Mouse (Mus musculus): Measurements from ENCODE around the gene Amfr. TPM values are rescaled to one million over a fixed set of nuclear protein-coding genes. Genes with fewer than 3 reads are reported as not detected.
A peak's percentile ranks its signal among the peaks of the same experiment; 100 is the strongest.

The Amfr gene
- total RNA-seq (2012; rRNA removed): 67.1 and 73.6 TPM in 2 replicates

GRCm38 (mm10) chr8:94012013-94012951 is at the start of gene Amfr:
Gene Amfr, minus strand, starts transcription at chr8:94012842.
- H3K4me1 ChIP-seq (ENCODE audit: control insufficient read depth in 2 of 2, insufficient read depth in 2 of 2, low read length in 2 of 2, poor library complexity in 1 of 2): peaks cover 4 to 13% of the 10 kb centered on the region in 2 experiments; a peak in 3 of 4 replicates
- H3K36me3 ChIP-seq (ENCODE audit: control insufficient read depth, insufficient read depth, low read length, poor library complexity, severe bottlenecking): peaks cover 5% of the 10 kb centered on the region; the same call in 1 of the 2 replicates
- H3K9ac ChIP-seq (ENCODE audit: insufficient read depth, low read depth, low read length, poor library complexity, severe bottlenecking): peak within 1 kb of the TSS; percentile 88
- DNase-seq (ENCODE audit: low read depth, low spot score): no peak
- in situ Hi-C loops (cut with MboI; ENCODE audit: low sequenced_read_pairs in 2 of 2, unreplicated experiment in 2 of 2): no loop called here
- peak within 1 kb of the TSS; percentile 83 to 88 for H3K4me3 ChIP-seq (ENCODE audit: insufficient read depth in 1 of 2, low read depth in 1 of 2, low read length in 2 of 2, poor library complexity in 1 of 2, severe bottlenecking in 1 of 2)
- TF ChIP-seq MAFK (IDR thresholded peaks at IDR 0.05; ENCODE audit: insufficient read depth, low read depth, low read length): no peak
- 0 out of 2 replicates have a peak, but pooled peaks have one; percentile 16 for TF ChIP-seq HCFC1 (IDR thresholded peaks at IDR 0.05; ENCODE audit: borderline replicate concordance, insufficient read depth, low read length)
- no peaks in the 10 kb centered on the region for H3K9me3 ChIP-seq (ENCODE audit: control insufficient read depth, insufficient read depth, low read depth, low read length)
- no peak within 1 kb of the TSS for H3K27ac ChIP-seq (ENCODE audit: insufficient read depth, low read depth, low read length, poor library complexity, severe bottlenecking)

DNA sequence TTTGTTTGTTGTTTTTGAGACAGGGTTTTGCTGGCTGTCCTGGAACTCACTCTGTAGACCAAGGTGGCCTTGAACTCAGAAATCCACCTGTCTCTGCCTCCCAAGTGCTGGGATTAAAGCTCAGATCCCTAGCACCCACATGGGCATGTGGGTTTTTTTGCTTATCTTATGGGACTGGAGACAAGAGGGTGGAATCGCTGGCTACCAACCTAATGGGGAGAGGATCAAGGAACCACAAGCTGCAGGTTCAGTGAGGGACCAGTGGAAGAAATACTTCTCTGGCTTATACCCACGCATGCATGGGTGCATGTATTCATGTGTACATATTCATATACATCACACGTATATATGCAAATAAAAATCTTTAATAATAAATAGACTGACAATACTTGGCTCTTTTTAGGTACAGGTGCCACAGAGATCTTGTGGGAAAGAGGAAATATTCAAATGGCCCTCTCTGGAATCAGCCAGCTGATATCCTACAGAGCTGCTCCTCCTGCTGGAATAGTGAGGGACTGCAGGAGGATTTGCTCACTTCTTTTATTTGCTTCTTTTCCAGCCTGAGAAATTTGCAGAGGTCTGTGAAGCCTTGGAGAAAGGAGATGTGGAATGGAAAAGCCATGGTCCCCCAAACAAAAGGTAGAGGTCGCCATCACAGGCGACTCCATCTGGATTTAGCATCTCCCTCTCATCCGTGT is 44.7 kb upstream of the Amfr start:
- Histone ChIP-seq H3K27ac (ENCODE audit: insufficient read depth, low read depth, low read length, poor library complexity, severe bottlenecking) (no peak overlapping the region), H3K4me3 (ENCODE audit: insufficient read depth in 1 of 2, low read depth in 1 of 2, low read length in 2 of 2, poor library complexity in 1 of 2, severe bottlenecking in 1 of 2) (no peak overlapping the region), H3K4me1 (ENCODE audit: control insufficient read depth in 2 of 2, insufficient read depth in 2 of 2, low read length in 2 of 2, poor library complexity in 1 of 2) (no peaks in the 10 kb centered on the region), H3K36me3 (ENCODE audit: control insufficient read depth, insufficient read depth, low read length, poor library complexity, severe bottlenecking) (peaks cover 7% of the 10 kb centered on the region; the same call in 1 of the 2 replicates), H3K9ac (ENCODE audit: insufficient read depth, low read depth, low read length, poor library complexity, severe bottlenecking) (no peak overlapping the region), H3K9me3 (ENCODE audit: control insufficient read depth, insufficient read depth, low read depth, low read length) (no peaks in the 10 kb centered on the region; the same call in 1 of the 2 replicates)
- in situ Hi-C loops (cut with MboI; ENCODE audit: low sequenced_read_pairs in 2 of 2, unreplicated experiment in 2 of 2): no loop called here
- peak; percentile 36 for DNase-seq (ENCODE audit: low read depth, low spot score)
- TF ChIP-seq MAFK (IDR thresholded peaks at IDR 0.05; ENCODE audit: insufficient read depth, low read depth, low read length) (no peak), ZC3H11A (IDR thresholded peaks at IDR 0.05; ENCODE audit: borderline replicate concordance, low read depth, low read length) (peak; percentile 49)

- Histone ChIP-seq H3K27ac (ENCODE audit: insufficient read depth, low read depth, low read length, poor library complexity, severe bottlenecking) (no peak overlapping the region), H3K4me3 (ENCODE audit: insufficient read depth in 1 of 2, low read depth in 1 of 2, low read length in 2 of 2, poor library complexity in 1 of 2, severe bottlenecking in 1 of 2) (no peak overlapping the region), H3K4me1 (ENCODE audit: control insufficient read depth in 2 of 2, insufficient read depth in 2 of 2, low read length in 2 of 2, poor library complexity in 1 of 2) (no peaks in the 10 kb centered on the region), H3K9ac (ENCODE audit: insufficient read depth, low read depth, low read length, poor library complexity, severe bottlenecking) (no peak overlapping the region), H3K36me3 (ENCODE audit: control insufficient read depth, insufficient read depth, low read length, poor library complexity, severe bottlenecking) (peaks cover 3% of the 10 kb centered on the region; the same call in 1 of the 2 replicates), H3K9me3 (ENCODE audit: control insufficient read depth, insufficient read depth, low read depth, low read length) (no peaks in the 10 kb centered on the region)
- TF ChIP-seq MAFK (IDR thresholded peaks at IDR 0.05; ENCODE audit: insufficient read depth, low read depth, low read length) (no peak), HCFC1 (IDR thresholded peaks at IDR 0.05; ENCODE audit: borderline replicate concordance, insufficient read depth, low read length) (no peak), ZC3H11A (IDR thresholded peaks at IDR 0.05; ENCODE audit: borderline replicate concordance, low read depth, low read length) (no peak), ZNF384 (IDR thresholded peaks at IDR 0.05; ENCODE audit: low read depth, low read length) (no peak), CHD2 (IDR thresholded peaks at IDR 0.05; ENCODE audit: low read depth, low read length) (no peak)
- in situ Hi-C loops (cut with MboI; ENCODE audit: low sequenced_read_pairs in 2 of 2, unreplicated experiment in 2 of 2): no loop called here
- no peak for DNase-seq (ENCODE audit: low read depth, low spot score)
Observed at GRCm38 (mm10) chr8:94052696-94053095, 40.1 kb upstream of the Amfr start.

GRCm38 (mm10) chr8:94047845-94048244 is 35.2 kb upstream of the Amfr start:
- no peaks in the 10 kb centered on the region for H3K4me1 ChIP-seq (ENCODE audit: control insufficient read depth in 2 of 2, insufficient read depth in 2 of 2, low read length in 2 of 2, poor library complexity in 1 of 2)
- no peak for DNase-seq (ENCODE audit: low read depth, low spot score)
- in situ Hi-C loops (cut with MboI; ENCODE audit: low sequenced_read_pairs in 2 of 2, unreplicated experiment in 2 of 2): no loop called here
- no peak overlapping the region for H3K27ac ChIP-seq (ENCODE audit: insufficient read depth, low read depth, low read length, poor library complexity, severe bottlenecking)
- H3K9me3 ChIP-seq (ENCODE audit: control insufficient read depth, insufficient read depth, low read depth, low read length): no peaks in the 10 kb centered on the region
- H3K9ac ChIP-seq (ENCODE audit: insufficient read depth, low read depth, low read length, poor library complexity, severe bottlenecking): no peak overlapping the region
- no peaks in the 10 kb centered on the region; the same call in 1 of the 2 replicates for H3K36me3 ChIP-seq (ENCODE audit: control insufficient read depth, insufficient read depth, low read length, poor library complexity, severe bottlenecking)
- TF ChIP-seq MAFK (IDR thresholded peaks at IDR 0.05; ENCODE audit: insufficient read depth, low read depth, low read length): no peak
- TF ChIP-seq ZC3H11A (IDR thresholded peaks at IDR 0.05; ENCODE audit: borderline replicate concordance, low read depth, low read length): no peak
- TF ChIP-seq CHD2 (IDR thresholded peaks at IDR 0.05; ENCODE audit: low read depth, low read length): no peak
- TF ChIP-seq ZNF384 (IDR thresholded peaks at IDR 0.05; ENCODE audit: low read depth, low read length): no peak
- no peak for TF ChIP-seq HCFC1 (IDR thresholded peaks at IDR 0.05; ENCODE audit: borderline replicate concordance, insufficient read depth, low read length)
- H3K4me3 ChIP-seq (ENCODE audit: insufficient read depth in 1 of 2, low read depth in 1 of 2, low read length in 2 of 2, poor library complexity in 1 of 2, severe bottlenecking in 1 of 2): no peak overlapping the region

All from ES-E14 (cell line).